Mouse (Mus musculus): ENCODE data around the gene Iqcb1. TPM values are rescaled to one million over a fixed set of nuclear protein-coding genes. Genes with fewer than 3 reads are reported as not detected.

Gene Iqcb1
- total RNA-seq, 1 experiment = 16.8 TPM

GRCm38 (mm10) chr16:36918505-36918904 is 90.3 kb downstream of the Iqcb1 start:
- Histone ChIP-seq H3K9ac (ENCODE audit: insufficient read depth, low read depth, low read length, poor library complexity, severe bottlenecking) (no peak overlapping the region), H3K27ac (ENCODE audit: insufficient read depth, low read depth, low read length, poor library complexity, severe bottlenecking) (no peak overlapping the region), H3K9me3 (ENCODE audit: control insufficient read depth, insufficient read depth, low read depth, low read length) (no peaks in the 10 kb centered on the region), H3K4me1 (ENCODE audit: control insufficient read depth in 2 of 2, insufficient read depth in 2 of 2, low read length in 2 of 2, poor library complexity in 1 of 2) (no peaks in the 10 kb centered on the region), H3K36me3 (ENCODE audit: control insufficient read depth, insufficient read depth, low read length, poor library complexity, severe bottlenecking) (peaks cover 14% of the 10 kb centered on the region), H3K4me3 (ENCODE audit: insufficient read depth in 1 of 2, low read depth in 1 of 2, low read length in 2 of 2, poor library complexity in 1 of 2, severe bottlenecking in 1 of 2) (no peak overlapping the region)
- TF ChIP-seq ZNF384 (IDR thresholded peaks at IDR 0.05; ENCODE audit: low read depth, low read length) (no peak), HCFC1 (IDR thresholded peaks at IDR 0.05; ENCODE audit: borderline replicate concordance, insufficient read depth, low read length) (no peak), MAFK (IDR thresholded peaks at IDR 0.05; ENCODE audit: insufficient read depth, low read depth, low read length) (no peak), CHD2 (IDR thresholded peaks at IDR 0.05; ENCODE audit: low read depth, low read length) (no peak), ZC3H11A (IDR thresholded peaks at IDR 0.05; ENCODE audit: borderline replicate concordance, low read depth, low read length) (no peak)
- in situ Hi-C loops (cut with MboI; ENCODE audit: low sequenced_read_pairs in 2 of 2, unreplicated experiment in 2 of 2) = no loop called here
- no peak for DNase-seq (ENCODE audit: low read depth, low spot score)

GRCm38 (mm10) chr16:36920410-36920809 is 92.2 kb downstream of the Iqcb1 start:
- H3K4me1 ChIP-seq (ENCODE audit: control insufficient read depth in 2 of 2, insufficient read depth in 2 of 2, low read length in 2 of 2, poor library complexity in 1 of 2) = no peaks in the 10 kb centered on the region
- no peak for DNase-seq (ENCODE audit: low read depth, low spot score)
- in situ Hi-C loops (cut with MboI; ENCODE audit: low sequenced_read_pairs in 2 of 2, unreplicated experiment in 2 of 2) = no loop called here
- no peaks in the 10 kb centered on the region for H3K9me3 ChIP-seq (ENCODE audit: control insufficient read depth, insufficient read depth, low read depth, low read length)
- peaks cover 15% of the 10 kb centered on the region for H3K36me3 ChIP-seq (ENCODE audit: control insufficient read depth, insufficient read depth, low read length, poor library complexity, severe bottlenecking)
- H3K4me3 ChIP-seq (ENCODE audit: insufficient read depth in 1 of 2, low read depth in 1 of 2, low read length in 2 of 2, poor library complexity in 1 of 2, severe bottlenecking in 1 of 2) = no peak overlapping the region
- no peak overlapping the region for H3K27ac ChIP-seq (ENCODE audit: insufficient read depth, low read depth, low read length, poor library complexity, severe bottlenecking)
- no peak for TF ChIP-seq ZC3H11A (IDR thresholded peaks at IDR 0.05; ENCODE audit: borderline replicate concordance, low read depth, low read length)
- TF ChIP-seq ZNF384 (IDR thresholded peaks at IDR 0.05; ENCODE audit: low read depth, low read length) = no peak
- TF ChIP-seq CHD2 (IDR thresholded peaks at IDR 0.05; ENCODE audit: low read depth, low read length) = no peak
- no peak for TF ChIP-seq HCFC1 (IDR thresholded peaks at IDR 0.05; ENCODE audit: borderline replicate concordance, insufficient read depth, low read length)
- TF ChIP-seq MAFK (IDR thresholded peaks at IDR 0.05; ENCODE audit: insufficient read depth, low read depth, low read length) = no peak
- no peak overlapping the region for H3K9ac ChIP-seq (ENCODE audit: insufficient read depth, low read depth, low read length, poor library complexity, severe bottlenecking)

- in situ Hi-C loops (cut with MboI; ENCODE audit: low sequenced_read_pairs in 2 of 2, unreplicated experiment in 2 of 2) = no loop called here
- TF ChIP-seq ZC3H11A (IDR thresholded peaks at IDR 0.05; ENCODE audit: borderline replicate concordance, low read depth, low read length) = no peak
- TF ChIP-seq MAFK (IDR thresholded peaks at IDR 0.05; ENCODE audit: insufficient read depth, low read depth, low read length) = no peak
- TF ChIP-seq CHD2 (IDR thresholded peaks at IDR 0.05; ENCODE audit: low read depth, low read length) = no peak
- no peak for TF ChIP-seq HCFC1 (IDR thresholded peaks at IDR 0.05; ENCODE audit: borderline replicate concordance, insufficient read depth, low read length)
- TF ChIP-seq ZNF384 (IDR thresholded peaks at IDR 0.05; ENCODE audit: low read depth, low read length) = no peak
- no peak for DNase-seq (ENCODE audit: low read depth, low spot score)
- H3K9ac ChIP-seq (ENCODE audit: insufficient read depth, low read depth, low read length, poor library complexity, severe bottlenecking) = no peak overlapping the region
- H3K4me1 ChIP-seq (ENCODE audit: control insufficient read depth in 2 of 2, insufficient read depth in 2 of 2, low read length in 2 of 2, poor library complexity in 1 of 2) = no peaks in the 10 kb centered on the region
- no peaks in the 10 kb centered on the region for H3K9me3 ChIP-seq (ENCODE audit: control insufficient read depth, insufficient read depth, low read depth, low read length)
- H3K27ac ChIP-seq (ENCODE audit: insufficient read depth, low read depth, low read length, poor library complexity, severe bottlenecking) = no peak overlapping the region
- no peak overlapping the region for H3K4me3 ChIP-seq (ENCODE audit: insufficient read depth in 1 of 2, low read depth in 1 of 2, low read length in 2 of 2, poor library complexity in 1 of 2, severe bottlenecking in 1 of 2)
- H3K36me3 ChIP-seq (ENCODE audit: control insufficient read depth, insufficient read depth, low read length, poor library complexity, severe bottlenecking) = peaks cover 13% of the 10 kb centered on the region; the same call in 1 of the 2 replicates
Observed at GRCm38 (mm10) chr16:36921067-36921613, 93.0 kb downstream of the Iqcb1 start.

GRCm38 (mm10) chr16:36921980-36922379 is 93.8 kb downstream of the Iqcb1 start:
- Histone ChIP-seq H3K4me3 (ENCODE audit: insufficient read depth in 1 of 2, low read depth in 1 of 2, low read length in 2 of 2, poor library complexity in 1 of 2, severe bottlenecking in 1 of 2) (no peak overlapping the region), H3K36me3 (ENCODE audit: control insufficient read depth, insufficient read depth, low read length, poor library complexity, severe bottlenecking) (peaks cover 15% of the 10 kb centered on the region; the same call in 1 of the 2 replicates), H3K4me1 (ENCODE audit: control insufficient read depth in 2 of 2, insufficient read depth in 2 of 2, low read length in 2 of 2, poor library complexity in 1 of 2) (no peaks in the 10 kb centered on the region), H3K27ac (ENCODE audit: insufficient read depth, low read depth, low read length, poor library complexity, severe bottlenecking) (no peak overlapping the region), H3K9me3 (ENCODE audit: control insufficient read depth, insufficient read depth, low read depth, low read length) (no peaks in the 10 kb centered on the region), H3K9ac (ENCODE audit: insufficient read depth, low read depth, low read length, poor library complexity, severe bottlenecking) (no peak overlapping the region)
- in situ Hi-C loops (cut with MboI; ENCODE audit: low sequenced_read_pairs in 2 of 2, unreplicated experiment in 2 of 2) = no loop called here
- TF ChIP-seq ZC3H11A (IDR thresholded peaks at IDR 0.05; ENCODE audit: borderline replicate concordance, low read depth, low read length) (no peak), HCFC1 (IDR thresholded peaks at IDR 0.05; ENCODE audit: borderline replicate concordance, insufficient read depth, low read length) (no peak), CHD2 (IDR thresholded peaks at IDR 0.05; ENCODE audit: low read depth, low read length) (no peak), MAFK (IDR thresholded peaks at IDR 0.05; ENCODE audit: insufficient read depth, low read depth, low read length) (no peak), ZNF384 (IDR thresholded peaks at IDR 0.05; ENCODE audit: low read depth, low read length) (no peak)
- DNase-seq (ENCODE audit: low read depth, low spot score) = no peak

Other genes with a start within 250 kb of the Iqcb1 start
- 0.26 and 0.62 TPM in 2 replicates for gene Cd86, start 162.3 kb upstream of the Iqcb1 start, total RNA-seq (2012; rRNA removed)
- 12.8 and 24.8 TPM in 2 replicates for gene Ildr1, start 134.4 kb upstream of the Iqcb1 start, total RNA-seq (2012; rRNA removed)
- gene Slc15a2, start 43.4 kb upstream of the Iqcb1 start, total RNA-seq (2012; rRNA removed) = 6.6 and 12.9 TPM in 2 replicates
- gene Eaf2, start 46.6 kb downstream of the Iqcb1 start, total RNA-seq (2012; rRNA removed) = 1.1 and 1.2 TPM in 2 replicates
- 52.6 and 73.4 TPM in 2 replicates for gene Golgb1, start 46.8 kb downstream of the Iqcb1 start, total RNA-seq (2012; rRNA removed)
- 0.16 and 1.2 TPM in 2 replicates for gene Hcls1, start 106.6 kb downstream of the Iqcb1 start, total RNA-seq (2012; rRNA removed)
- gene Fbxo40, start 162.1 kb downstream of the Iqcb1 start, total RNA-seq (2012; rRNA removed) = 0.09 and 0.11 TPM in 2 replicates
- gene Polq, start 183.4 kb downstream of the Iqcb1 start, total RNA-seq (2012; rRNA removed) = 10.7 and 12.1 TPM in 2 replicates

Data from ES-E14 (cell line).